Mouse (Mus musculus) urinary bladder, postnatal 14 days (tissue): Measurements from ENCODE around the gene Rhox4b.
"Not testable (repeated sequence)": the region's sequence is repeated elsewhere in the genome, so short reads cannot be mapped to it uniquely, and the experiment has no call there.

Source experiments
- DNase-seq: peaks from one replicate; pipeline ENCODE4 v3.0.0; 2021; ENCODE audit warnings: low spot score

The Rhox4b gene

DNA sequence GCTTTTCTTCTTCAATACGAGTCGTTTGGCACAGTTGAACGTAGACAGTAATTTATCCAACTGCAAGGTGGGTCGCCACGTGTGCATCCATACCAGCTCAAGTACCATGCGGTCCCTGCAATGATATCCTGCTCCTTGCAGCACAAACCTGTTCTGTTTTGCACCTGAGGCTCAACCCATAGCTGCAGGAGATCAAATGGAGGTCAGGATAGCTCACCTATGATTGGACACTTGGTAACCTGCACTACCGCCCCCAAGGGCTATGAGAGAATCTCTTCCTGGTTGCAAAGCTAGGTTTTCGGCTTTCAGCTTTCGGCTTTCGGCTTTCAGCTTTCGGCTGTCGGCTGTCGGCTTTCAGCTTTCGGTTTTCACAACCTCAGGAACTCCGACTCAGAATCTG is at the start of gene Rhox4b:
Rhox4b (plus strand) TSS at position 301 of the 400 bp plus-strand sequence.
- DNase-seq = not testable (repeated sequence)

DNA sequence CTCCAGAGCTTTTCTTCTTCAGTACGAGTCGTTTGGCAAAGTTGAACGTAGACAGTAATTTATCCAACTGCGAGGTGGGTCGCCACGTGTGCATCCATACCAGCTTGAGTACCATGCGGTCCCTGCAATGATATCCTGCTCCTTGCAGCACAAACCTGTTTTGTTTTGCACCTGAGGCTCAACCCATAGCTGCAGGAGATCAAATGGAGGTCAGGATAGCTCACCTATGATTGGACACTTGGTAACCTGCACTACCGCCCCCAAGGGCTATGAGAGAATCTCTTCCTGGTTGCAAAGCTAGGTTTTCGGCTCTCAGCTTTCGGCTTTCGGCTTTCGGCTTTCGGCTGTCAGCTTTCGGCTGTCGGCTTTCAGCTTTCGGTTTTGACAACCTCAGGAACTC is 41.7 kb upstream of the Rhox4b start, which contains the start of gene Rhox4a2:
Rhox4a2 (plus strand) TSS at position 301 of the 400 bp plus-strand sequence.
- DNase-seq = not testable (repeated sequence)

DNA sequence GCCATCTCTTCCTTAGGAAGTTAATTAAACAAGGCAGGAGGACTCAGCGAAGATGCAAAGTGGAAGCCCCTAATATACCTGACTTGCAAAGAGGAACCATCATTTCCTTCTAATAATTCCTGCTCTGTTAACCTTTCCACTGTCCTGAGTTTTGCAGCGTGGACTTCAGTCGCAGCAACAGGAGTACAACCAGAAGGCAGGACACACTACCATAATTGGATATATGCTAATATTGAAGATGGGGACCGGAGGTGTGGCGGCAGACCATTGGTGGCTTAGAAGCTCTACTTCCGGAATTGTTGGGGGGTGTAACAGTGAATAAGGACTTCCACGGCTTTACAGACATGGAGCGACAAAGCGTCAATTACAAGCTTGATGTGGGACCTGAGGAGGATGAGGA is 20.5 kb upstream of the Rhox4b start, which contains the start of gene Rhox2b:
Rhox2b (plus strand) TSS at position 301 of the 400 bp plus-strand sequence.
- not testable (repeated sequence) for DNase-seq

- not testable (repeated sequence) for DNase-seq
Observed at GRCm38 (mm10) chrX:37453380-37453779, 21.1 kb downstream of the Rhox4b start, which contains the start of gene Rhox2c. Rhox2c (plus strand) TSS chrX:37453680.

- DNase-seq = not testable (repeated sequence)
Observed at GRCm38 (mm10) chrX:37458285-37458684, 26.0 kb downstream of the Rhox4b start, which contains the start of gene Rhox3c. Rhox3c (plus strand) TSS chrX:37458585.

DNA sequence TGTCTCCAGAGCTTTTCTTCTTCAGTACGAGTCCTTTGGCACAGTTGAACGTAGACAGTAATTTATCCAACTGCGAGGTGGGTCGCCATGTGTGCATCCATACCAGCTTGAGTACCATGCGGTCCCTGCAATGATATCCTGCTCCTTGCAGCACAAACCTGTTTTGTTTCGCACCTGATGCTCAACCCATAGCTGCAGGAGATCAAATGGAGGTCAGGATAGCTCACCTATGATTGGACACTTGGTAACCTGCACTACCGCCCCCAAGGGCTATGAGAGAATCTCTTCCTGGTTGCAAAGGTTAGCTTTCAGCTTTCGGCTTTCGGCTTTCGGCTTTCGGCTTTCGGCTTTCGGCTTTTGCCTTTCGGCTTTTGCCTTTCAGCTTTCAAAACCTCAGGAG is 47.7 kb downstream of the Rhox4b start, which contains the start of gene Rhox4c:
Rhox4c (plus strand) TSS at position 301 of the 400 bp plus-strand sequence.
- not testable (repeated sequence) for DNase-seq
